Mouse (Mus musculus) limb, embryonic 12.5 days (tissue): ENCODE data around the gene Fam114a1. TPM values are rescaled to one million over a fixed set of nuclear protein-coding genes. Genes with fewer than 3 reads are reported as not detected.

Experiments used
- ATAC-seq: fragments of 200-750 bp; cut with Nextera tagmentation; 2 replicates; pipeline ENCODE4 v1.8.0; 2017; ENCODE audit warnings: low read depth, moderate TSS enrichment; ENCODE audit not compliant: insufficient number of reproducible peaks, insufficient read depth, low FRiP score, low TSS enrichment
- H3K27ac ChIP-seq: fragments of 300-500 bp; sonication (generic); 2 replicates; pipeline ENCODE4 v1.5.1; 2016; ENCODE audit warnings: mild to moderate bottlenecking, moderate library complexity
- H3K27me3 ChIP-seq: fragments of 300-500 bp; sonication (generic); 2 replicates; pipeline ENCODE4 v1.6.1; 2016; ENCODE audit warnings: mild to moderate bottlenecking, moderate library complexity
- H3K36me3 ChIP-seq: fragments of 300-500 bp; sonication (generic); 2 replicates; pipeline ENCODE4 v1.6.1; 2016; ENCODE audit warnings: mild to moderate bottlenecking, moderate library complexity
- H3K4me1 ChIP-seq: fragments of 300-500 bp; sonication (generic); replicated peaks from 2 replicates; pipeline ENCODE4 v1.6.1; 2016
- H3K4me2 ChIP-seq: fragments of 300-500 bp; sonication (generic); 2 replicates; pipeline ENCODE4 v1.6.1; 2016; ENCODE audit warnings: mild to moderate bottlenecking, moderate library complexity
- H3K4me3 ChIP-seq: fragments of 300-500 bp; sonication (generic); replicated peaks from 2 replicates; pipeline ENCODE4 v1.5.1; 2016; ENCODE audit warnings: mild to moderate bottlenecking
- H3K9ac ChIP-seq: fragments of 300-500 bp; sonication (generic); replicated peaks from 2 replicates; pipeline ENCODE4 v1.6.1; 2016; ENCODE audit warnings: mild to moderate bottlenecking, moderate library complexity
- H3K9me3 ChIP-seq: fragments of 300-500 bp; sonication (generic); 2 replicates; pipeline ENCODE4 v1.6.1; 2016; ENCODE audit warnings: mild to moderate bottlenecking, moderate library complexity
- WGBS: fragments of 180-500 bp; shearing (Covaris S2); methylation state at CpG from one replicate; pipeline ENCODE4 v1.1.7; 2016; 5-methylcytosine and 5-hydroxymethylcytosine counted together
- polyA plus RNA-seq: library from polyadenylated mRNA; unstranded; fragments of >200 nt; fragmentation: Nextera tagmentation; extraction: Ambion mirVana; gene quantifications from 2 replicates; pipeline ENCODE4 v1.2.1, GENCODE M21; 2016

The Fam114a1 gene
- polyA plus RNA-seq = 32.2 and 34.6 TPM in 2 replicates

- WGBS = under 1% methylated on average over 58 of the region's 68 CpGs
- H3K36me3 ChIP-seq = no peaks in the 10 kb centered on the region
- ATAC-seq = peak; percentile 77
- H3K9ac ChIP-seq = peak within 1 kb of the TSS; percentile 83
- H3K4me1 ChIP-seq = peaks cover 17% of the 10 kb centered on the region
- H3K4me3 ChIP-seq = peak within 1 kb of the TSS; percentile 74
- H3K4me2 ChIP-seq = peak within 1 kb of the TSS; percentile 79
- 0 out of 2 replicates have a peak, but pooled peaks cover 2% of the 10 kb centered on the region for H3K27me3 ChIP-seq
- H3K9me3 ChIP-seq = no peaks in the 10 kb centered on the region
- H3K27ac ChIP-seq = peak within 1 kb of the TSS; percentile 69
These were observed at the start of gene Fam114a1 for GRCm38 (mm10) chr5:64969861-64970771. Gene Fam114a1 (plus strand): TSS chr5:64970071.

GRCm38 (mm10) chr5:64922891-64923381 is 46.9 kb upstream of the Fam114a1 start:
- Histone ChIP-seq H3K27ac (no peak overlapping the region), H3K9ac (no peak overlapping the region), H3K27me3 (no peaks in the 10 kb centered on the region), H3K9me3 (no peaks in the 10 kb centered on the region), H3K4me2 (no peak overlapping the region), H3K4me1 (no peaks in the 10 kb centered on the region), H3K36me3 (no peaks in the 10 kb centered on the region), H3K4me3 (no peak overlapping the region)
- no peak for ATAC-seq
- 83% methylated on average over 5 of the region's 5 CpGs for WGBS

GRCm38 (mm10) chr5:64932215-64932614 is 37.7 kb upstream of the Fam114a1 start:
- Histone ChIP-seq H3K9me3 (no peaks in the 10 kb centered on the region), H3K9ac (no peak overlapping the region), H3K4me2 (no peak overlapping the region), H3K4me3 (no peak overlapping the region), H3K27ac (0 out of 2 replicates have a peak overlapping the region, but pooled peaks have one; percentile 25), H3K4me1 (no peaks in the 10 kb centered on the region), H3K27me3 (no peaks in the 10 kb centered on the region), H3K36me3 (no peaks in the 10 kb centered on the region)
- 67% methylated on average over 3 of the region's 3 CpGs for WGBS
- ATAC-seq = no peak

GRCm38 (mm10) chr5:64932775-64933174 is 37.1 kb upstream of the Fam114a1 start:
- Histone ChIP-seq H3K4me3 (no peak overlapping the region), H3K9ac (no peak overlapping the region), H3K4me1 (no peaks in the 10 kb centered on the region), H3K4me2 (no peak overlapping the region), H3K9me3 (no peaks in the 10 kb centered on the region), H3K36me3 (no peaks in the 10 kb centered on the region), H3K27ac (0 out of 2 replicates have a peak overlapping the region, but pooled peaks have one; percentile 25), H3K27me3 (no peaks in the 10 kb centered on the region)
- no peak for ATAC-seq
- 91% methylated on average over 15 of the region's 15 CpGs for WGBS

GRCm38 (mm10) chr5:64951486-64951885 is 18.4 kb upstream of the Fam114a1 start:
- H3K9me3 ChIP-seq = no peaks in the 10 kb centered on the region
- 86% methylated on average over 5 of the region's 5 CpGs for WGBS
- no peak for ATAC-seq

GRCm38 (mm10) chr5:64954931-64955330 is 14.9 kb upstream of the Fam114a1 start:
- H3K4me2 ChIP-seq = no peak overlapping the region
- H3K36me3 ChIP-seq = no peaks in the 10 kb centered on the region
- 0 out of 2 replicates have a peak, but pooled peaks cover 5% of the 10 kb centered on the region for H3K4me1 ChIP-seq
- ATAC-seq = no peak
- 78% methylated on average over 8 of the region's 8 CpGs for WGBS
- H3K27ac ChIP-seq = no peak overlapping the region
- H3K9ac ChIP-seq = no peak overlapping the region
- H3K4me3 ChIP-seq = no peak overlapping the region
- H3K9me3 ChIP-seq = no peaks in the 10 kb centered on the region
- H3K27me3 ChIP-seq = no peaks in the 10 kb centered on the region

More at GRCm38 (mm10) chr5:64951486-64951885, 18.4 kb upstream of the Fam114a1 start:
- no peak overlapping the region for H3K4me2 ChIP-seq
- no peaks in the 10 kb centered on the region for H3K36me3 ChIP-seq
- H3K9ac ChIP-seq = no peak overlapping the region
- H3K4me1 ChIP-seq = no peaks in the 10 kb centered on the region
- H3K27ac ChIP-seq = no peak overlapping the region
- no peaks in the 10 kb centered on the region for H3K27me3 ChIP-seq
- H3K4me3 ChIP-seq = no peak overlapping the region

GRCm38 (mm10) chr5:64958991-64959842 is 10.7 kb upstream of the Fam114a1 start:
- peak overlapping the region; percentile 33 for H3K4me2 ChIP-seq
- WGBS = 68% methylated on average over 22 of the region's 22 CpGs

GRCm38 (mm10) chr5:64959843-64960230 is 10.0 kb upstream of the Fam114a1 start, which contains the start of gene Tlr6:
Gene Tlr6 (minus strand): TSS chr5:64960097.
- H3K36me3 ChIP-seq = no peaks in the 10 kb centered on the region
- no peak within 1 kb of the TSS for H3K9ac ChIP-seq
- no peaks in the 10 kb centered on the region for H3K27me3 ChIP-seq
- H3K4me1 ChIP-seq = 0 out of 2 replicates have a peak, but pooled peaks cover 5% of the 10 kb centered on the region
- peak within 1 kb of the TSS; percentile 33 for H3K4me2 ChIP-seq
- 78% methylated on average over 13 of the region's 13 CpGs for WGBS
- no peaks in the 10 kb centered on the region for H3K9me3 ChIP-seq
- no peak within 1 kb of the TSS for H3K4me3 ChIP-seq
- H3K27ac ChIP-seq = no peak within 1 kb of the TSS
- ATAC-seq = no peak

More at GRCm38 (mm10) chr5:64958991-64959842, 10.7 kb upstream of the Fam114a1 start:
- ATAC-seq = no peak
- Histone ChIP-seq H3K36me3 (no peaks in the 10 kb centered on the region), H3K9me3 (no peaks in the 10 kb centered on the region), H3K4me3 (no peak overlapping the region), H3K4me1 (0 out of 2 replicates have a peak, but pooled peaks cover 5% of the 10 kb centered on the region), H3K9ac (no peak overlapping the region), H3K27me3 (no peaks in the 10 kb centered on the region), H3K27ac (no peak overlapping the region)

GRCm38 (mm10) chr5:64960857-64961391 is 8.9 kb upstream of the Fam114a1 start:
- no peaks in the 10 kb centered on the region for H3K27me3 ChIP-seq
- no peak overlapping the region for H3K4me2 ChIP-seq
- H3K36me3 ChIP-seq = no peaks in the 10 kb centered on the region
- no peak overlapping the region for H3K27ac ChIP-seq
- ATAC-seq = no peak
- H3K9ac ChIP-seq = no peak overlapping the region
- no peaks in the 10 kb centered on the region for H3K9me3 ChIP-seq
- H3K4me1 ChIP-seq = 0 out of 2 replicates have a peak, but pooled peaks cover 5% of the 10 kb centered on the region
- WGBS = 95% methylated on average over 13 of the region's 13 CpGs
- H3K4me3 ChIP-seq = no peak overlapping the region

GRCm38 (mm10) chr5:64963271-64963670 is 6.6 kb upstream of the Fam114a1 start:
- H3K4me2 ChIP-seq = no peak overlapping the region
- no peaks in the 10 kb centered on the region for H3K36me3 ChIP-seq
- 0 out of 2 replicates have a peak, but pooled peaks cover 5% of the 10 kb centered on the region for H3K4me1 ChIP-seq
- H3K4me3 ChIP-seq = no peak overlapping the region
- H3K27ac ChIP-seq = no peak overlapping the region
- no peak overlapping the region for H3K9ac ChIP-seq
- no peak for ATAC-seq
- H3K27me3 ChIP-seq = no peaks in the 10 kb centered on the region
- 88% methylated on average over 5 of the region's 5 CpGs for WGBS
- no peaks in the 10 kb centered on the region for H3K9me3 ChIP-seq
